In the genomic region with DNA sequence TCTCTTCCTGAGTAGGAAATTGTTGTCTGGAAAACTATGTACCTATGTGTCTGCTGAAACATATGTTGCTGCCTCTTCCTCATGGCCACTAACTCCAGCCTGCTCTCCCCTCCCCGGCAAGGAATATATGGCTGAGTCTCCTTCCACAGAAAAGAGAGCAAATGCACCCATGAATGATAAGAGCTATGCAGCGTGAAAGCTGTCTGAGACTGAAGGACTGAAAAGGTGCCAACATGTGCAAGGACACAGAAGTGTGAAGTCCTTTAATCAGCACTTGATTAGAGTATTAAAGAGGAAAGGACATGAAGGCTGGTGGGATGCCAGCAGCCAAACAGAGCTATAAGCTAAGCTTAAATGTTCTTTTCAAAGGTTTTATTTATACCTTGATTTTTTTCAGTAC, we compare ENCODE assay signal across 17 mouse cellular contexts.
"Had no signal": no experiment of that assay in that cellular context is flagged by ENCODE, and none has a peak within 500 bp of the region (broad histone marks: within the 10 kb centered on the region; RNA-seq: fewer than 3 reads in every experiment).

No protein-coding gene starts in this region.

- H3K9me3 ChIP-seq: limb, embryonic 12.5 days; limb, embryonic 15.5 days; midbrain, embryonic 13.5 days had no signal

- DNase-seq: kidney, postnatal 10 days; kidney, postnatal 36 days; layer of hippocampus, postnatal 36 days; left cerebral cortex, postnatal 4 days; liver, postnatal 0 days; lung, embryonic 14.5 days; thymus, adult 18-20 months; thymus, postnatal 36 days had no signal

- H3K36me3 ChIP-seq: limb, embryonic 12.5 days; limb, embryonic 15.5 days; midbrain, embryonic 13.5 days had no signal

- H3K27ac ChIP-seq: left cerebral cortex, adult 2 months; limb, embryonic 12.5 days; limb, embryonic 15.5 days; liver, embryonic 14.5 days; macrophage; midbrain, embryonic 13.5 days had no signal

- H3K4me2 ChIP-seq: limb, embryonic 12.5 days; limb, embryonic 15.5 days; liver, embryonic 11.5 days; lung, embryonic 14.5 days; midbrain, embryonic 13.5 days had no signal

- ATAC-seq: liver, postnatal 0 days; lung, postnatal 0 days; midbrain, embryonic 13.5 days; midbrain, embryonic 16.5 days had no signal

- H3K4me3 ChIP-seq: left cerebral cortex, adult 2 months; limb, embryonic 12.5 days; limb, embryonic 15.5 days; midbrain, embryonic 13.5 days had no signal

- H3K4me1 ChIP-seq: limb, embryonic 15.5 days; midbrain, embryonic 13.5 days had no signal

- H3K27me3 ChIP-seq: limb, embryonic 15.5 days; midbrain, embryonic 13.5 days had no signal

- H3K9ac ChIP-seq: limb, embryonic 12.5 days; limb, embryonic 15.5 days; liver, embryonic 14.5 days; liver, postnatal 0 days; lung, embryonic 14.5 days; midbrain, embryonic 13.5 days had no signal
